Mouse (Mus musculus): ENCODE measurements around the gene Olfr893.
"Not testable (repeated sequence)": the region's sequence is repeated elsewhere in the genome, so short reads cannot be mapped to it uniquely, and the experiment has no call there.

Gene Olfr893

DNA sequence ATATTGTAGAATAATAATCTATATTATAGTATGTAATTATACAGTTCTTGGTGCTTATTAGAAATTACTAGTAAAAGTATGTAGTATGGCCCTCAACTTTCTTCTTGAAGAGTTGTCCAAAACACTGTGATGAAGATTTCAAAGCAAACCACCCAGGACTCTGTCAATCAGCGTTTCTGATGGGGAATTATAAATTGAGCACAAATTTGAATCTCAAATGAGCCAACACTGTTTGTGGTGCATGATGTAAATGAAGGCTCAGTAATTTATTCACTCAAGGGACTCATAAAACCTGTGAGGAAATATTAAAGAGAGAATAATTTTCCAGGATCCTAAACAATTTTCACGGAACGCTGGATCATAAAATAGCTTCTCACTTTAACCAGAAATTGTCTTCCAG is at the start of gene Olfr893:
Gene Olfr893, plus strand, starts transcription at position 301 of the 400 bp plus-strand sequence.
- DNase-seq: no peak

DNA sequence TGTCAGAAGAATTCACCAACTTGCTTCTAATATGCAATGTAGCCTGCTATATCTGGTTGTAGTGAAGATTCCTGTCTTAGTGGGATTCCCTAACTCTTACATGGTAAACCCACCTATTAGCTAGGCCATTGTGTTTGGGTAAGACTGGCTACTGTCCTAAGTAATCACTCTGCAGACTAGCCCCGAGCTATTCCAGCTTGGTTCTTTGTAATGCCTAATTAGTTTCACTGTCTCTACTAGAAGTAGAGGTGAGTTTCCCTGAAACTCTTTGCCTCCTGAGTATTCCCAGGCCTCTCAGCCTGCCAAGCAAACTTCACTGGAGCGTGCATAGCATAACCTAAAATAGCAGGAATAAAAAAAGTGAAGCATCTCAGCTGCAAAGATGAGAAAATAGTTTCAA is 39.8 kb upstream of the Olfr893 start:
- DNase-seq: not testable (repeated sequence)

DNA sequence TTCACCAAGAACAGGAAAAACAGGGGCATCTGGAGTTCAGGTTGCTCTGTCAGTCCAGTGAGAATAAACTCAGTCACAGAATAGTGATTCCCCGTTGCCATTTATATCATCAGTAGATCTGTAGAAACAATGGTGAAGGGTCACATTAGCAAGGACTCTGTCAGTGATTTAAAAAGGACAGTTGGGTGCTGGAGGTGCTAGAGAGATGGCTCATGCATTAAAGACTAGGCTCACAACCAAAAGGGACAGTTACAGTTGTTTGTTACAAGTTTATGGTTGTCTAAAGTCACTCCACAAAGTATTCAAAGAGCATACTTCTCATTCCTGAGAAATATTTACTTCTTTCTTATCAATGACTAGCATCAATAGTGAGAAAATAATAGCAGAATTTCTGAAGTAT is 27.4 kb upstream of the Olfr893 start, which contains the start of gene Olfr891:
Gene Olfr891, minus strand, starts transcription at position 101 of the 400 bp plus-strand sequence.
- DNase-seq: no peak

DNA sequence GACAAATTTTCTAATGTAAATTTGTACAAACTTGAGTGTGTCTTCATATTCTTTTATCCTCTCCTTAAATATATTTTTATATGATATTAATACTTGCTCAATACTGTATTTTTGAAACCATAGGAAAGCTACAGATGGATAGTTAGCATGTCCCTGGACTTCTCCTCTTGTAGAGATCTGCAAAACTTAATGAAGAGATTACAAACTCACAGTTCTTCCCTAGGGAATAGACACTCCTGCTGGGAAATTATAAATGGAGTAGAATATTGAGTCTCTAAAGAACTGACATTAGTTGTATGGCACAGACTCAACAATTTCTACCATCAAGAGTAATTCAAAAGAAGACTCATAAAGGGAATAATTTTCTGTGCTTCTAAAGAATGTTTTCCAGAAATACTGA is 9.6 kb downstream of the Olfr893 start, which contains the start of gene Olfr894:
Gene Olfr894, plus strand, starts transcription at position 301 of the 400 bp plus-strand sequence.
- no peak for DNase-seq

DNA sequence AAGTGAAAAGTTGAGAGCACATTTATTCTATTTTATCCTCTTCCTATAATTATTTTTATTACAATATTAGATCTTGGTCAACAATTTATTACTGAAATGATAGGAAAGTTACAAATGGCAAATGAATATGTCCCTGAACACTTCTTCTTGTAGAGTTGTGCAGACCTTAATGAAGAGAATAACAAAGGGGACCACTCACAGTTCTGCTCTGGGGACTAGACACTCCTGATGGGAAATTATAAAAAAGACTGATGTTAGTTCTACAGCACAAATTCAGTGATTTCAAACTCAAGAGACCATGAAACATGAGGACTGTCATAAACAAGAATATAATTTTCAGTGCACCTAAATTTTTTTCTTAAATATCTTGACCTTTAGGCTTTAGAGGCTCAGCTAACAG is 44.3 kb downstream of the Olfr893 start, which contains the start of gene Olfr143:
Gene Olfr143, plus strand, starts transcription at position 301 of the 400 bp plus-strand sequence.
- no peak for DNase-seq

Measured in cerebellum, postnatal 10 days (tissue).